Mouse (Mus musculus) right cerebral cortex, postnatal 10 days (tissue): Measurements from ENCODE around the gene Card9.

ENCODE experiments used
- DNase-seq, 2 experiments: peaks; one replicate each; pipeline ENCODE4 v3.0.0; 2021; ENCODE audit warnings: low spot score in 2 of 2

The Card9 gene

GRCm38 (mm10) chr2:26362991-26363390 is 2.3 kb upstream of the Card9 start:
- no peak for DNase-seq

GRCm38 (mm10) chr2:26359983-26360382 is 735 bp downstream of the Card9 start:
- DNase-seq, result peak in 1 of 2 experiments; percentile 60

GRCm38 (mm10) chr2:26358667-26359320 is 1.9 kb downstream of the Card9 start:
- peak in 1 of 2 experiments; percentile 37 for DNase-seq

GRCm38 (mm10) chr2:26357484-26357883 is 3.2 kb downstream of the Card9 start:
- no peak for DNase-seq

GRCm38 (mm10) chr2:26356678-26357077 is 4.0 kb downstream of the Card9 start:
- no peak for DNase-seq

- DNase-seq, result no peak
Observed at GRCm38 (mm10) chr2:26356231-26356630, 4.5 kb downstream of the Card9 start.

GRCm38 (mm10) chr2:26354401-26354800 is 6.3 kb downstream of the Card9 start:
- DNase-seq, result no peak

- DNase-seq, result peak; percentile 25 to 39
Observed at GRCm38 (mm10) chr2:26353066-26353980, 7.4 kb downstream of the Card9 start.

GRCm38 (mm10) chr2:26352291-26352910 is 8.3 kb downstream of the Card9 start:
- DNase-seq, result peak in 1 of 2 experiments; percentile 76

GRCm38 (mm10) chr2:26351358-26352290 is 9.1 kb downstream of the Card9 start, which contains the start of gene Dnlz:
Gene Dnlz, minus strand, starts transcription at chr2:26352110.
- peak; percentile 95 to 96 for DNase-seq

GRCm38 (mm10) chr2:26348241-26348640 is 12.5 kb downstream of the Card9 start:
- DNase-seq, result no peak

GRCm38 (mm10) chr2:26342609-26343490 is 17.9 kb downstream of the Card9 start:
- DNase-seq, result no peak

- peak; percentile 71 to 81 for DNase-seq
Observed at GRCm38 (mm10) chr2:26342044-26342443, 18.7 kb downstream of the Card9 start.

GRCm38 (mm10) chr2:26341510-26341981 is 19.2 kb downstream of the Card9 start:
- peak in 1 of 2 experiments; percentile 29 for DNase-seq

- peak in 1 of 2 experiments; percentile 43 for DNase-seq
Observed at GRCm38 (mm10) chr2:26339204-26339551, 21.5 kb downstream of the Card9 start.

- DNase-seq, result no peak
Observed at GRCm38 (mm10) chr2:26338302-26339203, 22.2 kb downstream of the Card9 start.

- no peak for DNase-seq
Observed at GRCm38 (mm10) chr2:26330702-26331101, 30.0 kb downstream of the Card9 start.

- DNase-seq, result peak in 1 of 2 experiments; percentile 64
Observed at GRCm38 (mm10) chr2:26330056-26330468, 30.7 kb downstream of the Card9 start.

- DNase-seq, result peak in 1 of 2 experiments; percentile 70
Observed at GRCm38 (mm10) chr2:26329402-26329801, 31.3 kb downstream of the Card9 start.
